Mouse (Mus musculus) neural tube, embryonic 12.5 days (tissue): ENCODE measurements around the gene Slc25a47. TPM values are rescaled to one million over a fixed set of nuclear protein-coding genes. Genes with fewer than 3 reads are reported as not detected.
"Not testable (repeated sequence)": the region's sequence is repeated elsewhere in the genome, so short reads cannot be mapped to it uniquely, and the experiment has no call there.

ENCODE experiments used
- ATAC-seq: fragments of 200-750 bp; cut with Nextera tagmentation; 2 replicates; pipeline ENCODE4 v1.8.0; 2017; ENCODE audit warnings: low read depth, mild to moderate bottlenecking, moderate TSS enrichment, moderate library complexity; ENCODE audit not compliant: low FRiP score
- H3K27ac ChIP-seq: fragments of 300-500 bp; sonication (generic); 2 replicates; pipeline ENCODE4 v1.5.1; 2016
- H3K27me3 ChIP-seq: fragments of 300-500 bp; sonication (generic); replicated peaks from 2 replicates; pipeline ENCODE4 v1.6.1; 2016; ENCODE audit warnings: mild to moderate bottlenecking
- H3K36me3 ChIP-seq: fragments of 300-500 bp; sonication (generic); 2 replicates; pipeline ENCODE4 v1.6.1; 2016; ENCODE audit warnings: mild to moderate bottlenecking
- H3K4me1 ChIP-seq: fragments of 300-500 bp; sonication (generic); 2 replicates; pipeline ENCODE4 v1.6.1; 2016
- H3K4me2 ChIP-seq: fragments of 300-500 bp; sonication (generic); replicated peaks from 2 replicates; pipeline ENCODE4 v1.6.1; 2016; ENCODE audit warnings: mild to moderate bottlenecking
- H3K4me3 ChIP-seq: fragments of 300-500 bp; sonication (generic); 2 replicates; pipeline ENCODE4 v1.5.1; 2016
- H3K9ac ChIP-seq: fragments of 300-500 bp; sonication (generic); 2 replicates; pipeline ENCODE4 v1.6.1; 2016; ENCODE audit warnings: mild to moderate bottlenecking
- H3K9me3 ChIP-seq: fragments of 300-500 bp; sonication (generic); 2 replicates; pipeline ENCODE4 v1.6.1; 2016; ENCODE audit warnings: mild to moderate bottlenecking
- WGBS: fragments of 180-500 bp; shearing (Covaris S2); methylation state at CpG from one replicate; pipeline ENCODE4 v1.1.7; 2016; 5-methylcytosine and 5-hydroxymethylcytosine counted together
- polyA plus RNA-seq: library from polyadenylated mRNA; unstranded; fragments of >200 nt; fragmentation: Nextera tagmentation; extraction: Ambion mirVana; gene quantifications from 2 replicates; pipeline ENCODE4 v1.2.1, GENCODE M21; 2016

Gene Slc25a47
- polyA plus RNA-seq, 1 experiment from 2014 or later: 12.2 TPM

DNA sequence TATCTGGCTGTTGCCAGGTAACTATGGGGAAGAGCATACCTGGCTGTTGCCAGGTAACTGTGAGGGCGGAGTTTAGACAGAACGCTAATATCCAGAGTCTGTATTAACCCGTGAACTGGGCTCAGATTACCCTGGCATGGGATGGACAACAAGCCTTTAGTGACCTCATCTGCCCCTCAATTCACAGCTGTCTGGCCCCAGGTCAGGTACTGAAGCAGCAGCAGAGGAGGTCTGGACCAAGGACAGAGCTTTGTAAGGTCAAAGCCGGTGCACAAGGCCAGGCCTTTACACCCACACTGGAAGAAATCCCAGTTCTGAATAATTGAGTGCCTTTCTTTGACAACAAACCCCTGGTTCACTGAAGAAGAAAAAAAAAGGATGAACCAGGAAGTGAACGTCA lies 6.2 kb upstream of the Slc25a47 start:
- WGBS: 90% methylated on average over 5 of the region's 5 CpGs
- H3K9ac ChIP-seq: no peak overlapping the region
- H3K27ac ChIP-seq: no peak overlapping the region
- peaks cover 16% of the 10 kb centered on the region for H3K4me1 ChIP-seq
- ATAC-seq: no peak
- no peaks in the 10 kb centered on the region for H3K27me3 ChIP-seq
- H3K36me3 ChIP-seq: peaks cover 25% of the 10 kb centered on the region
- no peak overlapping the region for H3K4me2 ChIP-seq
- no peaks in the 10 kb centered on the region for H3K9me3 ChIP-seq
- H3K4me3 ChIP-seq: no peak overlapping the region

DNA sequence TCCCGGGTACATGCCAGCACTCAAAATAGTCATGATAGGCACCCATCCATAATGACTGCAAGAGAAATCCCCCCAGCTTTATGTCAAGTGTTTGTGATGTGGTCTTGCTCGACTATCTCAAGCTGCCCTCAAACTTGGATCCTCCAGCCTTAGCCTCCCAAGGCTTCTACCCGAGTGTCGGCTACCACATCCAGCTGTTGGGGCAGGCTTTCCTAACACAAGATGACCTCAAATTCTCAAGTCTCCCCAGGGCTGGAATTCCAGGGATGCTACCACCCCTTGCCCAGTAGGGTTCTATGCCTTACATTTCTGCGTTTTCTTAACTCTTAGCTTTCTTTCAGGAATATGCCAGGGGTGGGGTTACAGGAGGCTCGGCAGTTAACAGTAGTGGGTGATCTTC lies 5.5 kb upstream of the Slc25a47 start:
- ATAC-seq: no peak
- Histone ChIP-seq H3K4me2 (no peak overlapping the region), H3K4me1 (peaks cover 24% of the 10 kb centered on the region), H3K27ac (no peak overlapping the region), H3K4me3 (no peak overlapping the region), H3K9ac (no peak overlapping the region), H3K27me3 (no peaks in the 10 kb centered on the region), H3K9me3 (no peaks in the 10 kb centered on the region), H3K36me3 (peaks cover 21% of the 10 kb centered on the region)
- WGBS: 88% methylated on average over 6 of the region's 6 CpGs

DNA sequence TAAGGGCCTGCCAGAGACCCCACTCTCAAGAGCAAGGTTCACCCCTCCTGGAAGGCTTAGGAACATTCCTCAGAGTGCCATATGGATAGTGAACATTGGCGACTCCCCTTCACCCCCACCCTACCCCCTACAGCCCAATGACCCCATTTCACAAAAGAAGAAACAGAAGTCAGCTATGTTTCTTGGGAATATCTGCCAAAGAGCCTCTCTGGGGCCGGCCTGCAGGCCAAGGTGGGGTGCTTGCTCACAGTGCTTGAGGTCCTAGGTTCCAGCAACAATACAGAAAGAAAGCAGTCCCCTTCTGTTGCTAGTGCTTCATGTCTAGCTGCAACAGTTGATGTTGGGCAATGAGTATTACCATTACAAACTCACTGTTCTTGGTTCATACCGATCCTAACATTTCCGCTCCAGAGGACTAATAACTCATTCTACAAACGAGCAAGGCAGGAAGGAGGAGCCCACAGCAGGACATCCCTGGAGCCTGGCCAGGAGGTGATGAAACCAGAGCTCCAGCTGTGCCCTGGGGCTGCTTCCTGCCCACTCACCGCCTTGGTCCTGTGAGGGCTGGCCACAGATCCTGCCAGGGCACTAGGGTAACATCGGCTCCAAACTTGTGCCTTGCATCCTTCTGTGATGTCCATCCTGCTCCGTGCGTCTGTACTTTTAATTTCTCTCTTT lies 3.7 kb upstream of the Slc25a47 start:
- peaks cover 35% of the 10 kb centered on the region for H3K4me1 ChIP-seq

DNA sequence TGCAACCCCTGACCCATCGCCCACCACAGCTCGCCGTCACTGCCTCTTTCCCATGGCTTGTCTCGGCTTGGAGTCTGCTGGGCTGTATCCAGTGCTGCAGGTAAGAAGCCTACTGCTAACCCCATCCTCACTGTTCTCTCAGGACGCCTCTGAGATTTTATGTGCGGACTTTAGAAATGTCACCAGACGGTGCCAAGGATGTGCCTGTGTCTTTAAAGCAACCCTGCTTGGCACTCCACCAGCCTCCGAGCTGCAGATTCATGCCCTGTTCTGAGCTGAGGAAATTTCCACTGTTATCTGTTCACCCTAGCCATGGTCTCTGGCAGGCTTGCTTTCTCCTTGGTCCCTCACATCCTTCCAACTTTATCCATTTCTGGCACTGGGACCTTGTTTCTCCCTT lies 3.0 kb upstream of the Slc25a47 start:
- H3K27me3 ChIP-seq: no peaks in the 10 kb centered on the region
- H3K4me3 ChIP-seq: no peak overlapping the region
- H3K4me2 ChIP-seq: no peak overlapping the region
- H3K9me3 ChIP-seq: no peaks in the 10 kb centered on the region
- H3K4me1 ChIP-seq: peaks cover 43% of the 10 kb centered on the region
- 91% methylated on average over 8 of the region's 8 CpGs for WGBS
- no peak for ATAC-seq
- H3K27ac ChIP-seq: no peak overlapping the region
- H3K36me3 ChIP-seq: peaks cover 4% of the 10 kb centered on the region; the same call in 1 of the 2 replicates
- H3K9ac ChIP-seq: no peak overlapping the region

More for the DNA sequence above, 3.7 kb upstream of the Slc25a47 start:
- 63% methylated on average over 9 of the region's 9 CpGs for WGBS
- Histone ChIP-seq H3K4me2 (no peak overlapping the region), H3K36me3 (peaks cover 11% of the 10 kb centered on the region), H3K4me3 (no peak overlapping the region), H3K27me3 (no peaks in the 10 kb centered on the region), H3K9me3 (no peaks in the 10 kb centered on the region), H3K27ac (no peak overlapping the region), H3K9ac (no peak overlapping the region)
- ATAC-seq: no peak

DNA sequence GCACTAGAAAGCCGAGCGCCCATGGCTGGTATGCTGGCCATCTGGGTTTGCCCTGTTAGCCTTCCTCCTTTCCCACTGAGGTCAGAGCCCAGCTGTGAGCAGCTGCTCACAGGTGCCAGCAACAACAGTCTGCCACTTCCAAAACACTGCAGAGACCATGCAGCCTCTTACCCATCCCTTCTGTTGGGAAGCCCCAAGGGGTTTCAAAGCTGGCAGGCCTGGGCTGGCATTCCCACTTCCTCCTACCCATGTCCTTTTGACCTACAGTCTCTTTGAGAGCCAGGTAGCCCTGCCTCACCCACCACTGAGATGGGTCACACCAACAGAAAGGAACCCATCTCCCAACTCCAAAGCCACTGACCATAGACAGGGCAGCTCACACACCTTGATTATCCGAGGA lies 2.4 kb upstream of the Slc25a47 start:
- no peak overlapping the region for H3K9ac ChIP-seq
- no peaks in the 10 kb centered on the region for H3K27me3 ChIP-seq
- 94% methylated on average over 3 of the region's 3 CpGs for WGBS
- peaks cover 48% of the 10 kb centered on the region for H3K4me1 ChIP-seq
- H3K9me3 ChIP-seq: no peaks in the 10 kb centered on the region
- no peak overlapping the region for H3K4me3 ChIP-seq
- no peak overlapping the region for H3K27ac ChIP-seq
- H3K36me3 ChIP-seq: peaks cover 4% of the 10 kb centered on the region; the same call in 1 of the 2 replicates
- no peak for ATAC-seq
- H3K4me2 ChIP-seq: no peak overlapping the region

DNA sequence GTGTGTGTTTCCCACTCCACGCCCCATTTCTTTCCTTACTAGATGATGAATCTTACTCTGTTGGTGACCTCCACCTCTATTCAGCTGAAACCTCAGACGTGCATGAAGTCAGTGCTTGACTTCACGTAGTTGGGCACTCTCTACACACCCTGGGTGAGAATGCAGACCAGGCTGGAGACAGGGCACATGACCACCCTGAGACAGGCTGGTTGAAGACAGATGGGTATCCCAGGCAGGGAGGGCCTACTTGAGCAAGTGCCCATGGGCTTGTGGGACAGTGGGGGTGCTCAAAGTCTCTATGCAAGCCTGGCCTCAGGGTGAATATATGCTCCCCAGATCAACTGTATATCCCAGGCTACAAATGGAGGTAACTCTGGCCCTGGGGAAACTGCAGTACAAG lies 1.5 kb upstream of the Slc25a47 start:
- peaks cover 55% of the 10 kb centered on the region for H3K4me1 ChIP-seq
- WGBS: 85% methylated on average over 3 of the region's 3 CpGs

DNA sequence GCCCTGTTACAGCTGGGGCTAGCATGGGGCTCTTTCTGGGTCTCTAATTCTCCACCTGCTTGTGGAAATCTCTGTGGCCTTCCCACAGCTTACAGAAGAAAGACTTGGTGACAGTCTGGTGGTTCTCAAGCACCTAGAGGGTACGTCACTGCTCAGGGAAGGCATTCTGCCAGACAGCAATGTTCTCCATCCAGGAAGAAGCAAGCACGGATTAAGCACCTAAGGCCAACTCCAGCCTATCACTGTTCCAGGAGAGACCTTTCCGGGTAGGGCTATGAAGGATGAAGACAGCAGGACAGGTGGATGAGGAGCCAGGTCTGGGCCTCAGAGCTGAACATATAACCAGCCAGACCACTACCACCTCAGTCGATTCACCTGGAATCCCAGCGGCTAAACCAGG lies 1.1 kb upstream of the Slc25a47 start:
- H3K27ac ChIP-seq: no peak overlapping the region
- H3K9ac ChIP-seq: peak overlapping the region; percentile 74
- peaks cover 8% of the 10 kb centered on the region; the same call in 1 of the 2 replicates for H3K36me3 ChIP-seq
- H3K4me3 ChIP-seq: peak overlapping the region; percentile 65
- WGBS: 44% methylated on average over 5 of the region's 5 CpGs
- H3K27me3 ChIP-seq: no peaks in the 10 kb centered on the region
- ATAC-seq: no peak
- peaks cover 55% of the 10 kb centered on the region for H3K4me1 ChIP-seq
- no peaks in the 10 kb centered on the region for H3K9me3 ChIP-seq
- peak overlapping the region; percentile 97 for H3K4me2 ChIP-seq

More for the DNA sequence above, 1.5 kb upstream of the Slc25a47 start:
- Histone ChIP-seq H3K9ac (no peak overlapping the region), H3K36me3 (peaks cover 8% of the 10 kb centered on the region; the same call in 1 of the 2 replicates), H3K9me3 (no peaks in the 10 kb centered on the region), H3K27ac (no peak overlapping the region), H3K27me3 (no peaks in the 10 kb centered on the region), H3K4me2 (peak overlapping the region; percentile 97), H3K4me3 (no peak overlapping the region)
- no peak for ATAC-seq

DNA sequence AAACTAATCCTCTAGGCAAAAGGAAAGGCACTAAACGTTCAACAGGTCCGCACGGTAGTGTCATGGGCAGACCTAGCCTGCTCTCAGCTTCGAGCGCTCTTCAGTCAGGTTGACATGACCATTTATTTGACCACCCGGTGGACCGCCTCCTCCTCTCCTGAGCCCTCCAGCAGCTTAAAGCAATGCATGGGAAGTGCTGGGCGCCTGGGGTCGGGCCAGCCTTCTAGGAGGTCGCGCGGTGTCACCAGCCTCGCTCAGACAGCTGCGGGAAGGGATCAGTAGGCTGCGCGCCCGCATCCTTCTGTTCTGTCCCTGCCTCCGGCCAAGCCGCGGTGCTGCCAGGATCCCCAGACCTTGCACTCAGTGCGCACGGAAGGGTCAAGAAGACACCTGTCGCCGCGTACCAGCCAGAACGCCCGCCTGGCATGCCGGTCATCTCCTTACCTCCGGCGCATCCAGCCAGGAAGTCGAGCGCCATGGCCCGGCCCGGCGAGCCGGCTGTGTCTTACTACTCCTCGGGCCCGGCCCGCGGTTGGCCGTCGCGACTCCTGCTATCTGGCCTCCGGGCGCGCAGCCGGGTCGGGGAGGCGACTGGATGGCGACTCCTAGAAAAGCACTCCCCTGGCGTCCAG lies 522 bp upstream of the Slc25a47 start:
- peak overlapping the region; percentile 74 for H3K9ac ChIP-seq
- peak; percentile 49 for ATAC-seq
- peak overlapping the region; percentile 46; the same call in 1 of the 2 replicates for H3K27ac ChIP-seq
- H3K4me1 ChIP-seq: peaks cover 55% of the 10 kb centered on the region
- peak overlapping the region; percentile 97 for H3K4me2 ChIP-seq
- WGBS: 2% methylated on average over 51 of the region's 51 CpGs
- H3K36me3 ChIP-seq: peaks cover 8% of the 10 kb centered on the region; the same call in 1 of the 2 replicates
- H3K27me3 ChIP-seq: no peaks in the 10 kb centered on the region
- H3K4me3 ChIP-seq: peak overlapping the region; percentile 65
- no peaks in the 10 kb centered on the region for H3K9me3 ChIP-seq

DNA sequence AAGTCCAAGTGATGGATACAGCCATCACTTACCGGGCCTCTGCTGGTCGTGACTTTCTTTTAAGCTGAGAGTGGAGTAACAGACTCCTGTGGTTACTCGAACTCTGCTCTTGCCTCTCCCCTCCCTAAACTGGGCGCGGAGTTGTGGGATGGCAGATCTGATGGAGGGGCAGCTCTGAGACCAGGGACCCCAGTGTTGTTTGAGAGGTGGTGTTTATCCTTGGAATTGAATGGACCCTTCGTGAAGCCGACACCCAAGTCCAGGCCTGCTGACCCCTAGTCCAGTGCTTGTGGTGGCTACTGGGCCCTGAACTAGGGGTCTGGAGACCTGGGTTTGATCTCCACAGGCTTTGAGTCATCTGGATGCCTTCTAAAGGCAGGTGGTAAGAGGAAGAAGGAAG lies 876 bp downstream of the Slc25a47 start:
- Histone ChIP-seq H3K4me2 (peak overlapping the region; percentile 97), H3K4me3 (peak overlapping the region; percentile 65), H3K27ac (peak overlapping the region; percentile 20; the same call in 1 of the 2 replicates), H3K27me3 (no peaks in the 10 kb centered on the region), H3K4me1 (peaks cover 52% of the 10 kb centered on the region), H3K36me3 (peaks cover 17% of the 10 kb centered on the region), H3K9me3 (no peaks in the 10 kb centered on the region), H3K9ac (peak overlapping the region; percentile 74)
- no peak for ATAC-seq
- WGBS: 67% methylated on average over 7 of the region's 7 CpGs

DNA sequence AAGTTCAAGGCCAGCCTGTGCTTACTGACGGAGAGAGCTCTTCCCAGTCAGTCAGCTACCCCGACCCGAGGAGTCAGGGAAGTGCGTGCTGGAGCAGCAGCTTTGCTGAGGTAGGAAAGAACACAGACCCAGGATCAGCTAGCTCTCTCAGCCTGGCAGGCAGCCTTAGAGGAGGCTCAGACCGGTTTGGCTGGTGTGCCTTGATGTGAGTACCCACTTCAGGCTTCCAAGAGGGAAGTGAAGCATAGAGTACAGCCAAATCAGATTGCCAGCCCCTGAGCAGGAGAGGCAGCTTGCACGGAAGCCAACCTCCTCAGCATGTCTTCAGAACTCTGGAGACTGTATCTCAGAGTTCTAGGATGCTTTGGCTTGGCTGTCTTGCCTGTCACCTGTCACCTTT lies 5.3 kb downstream of the Slc25a47 start:
- Histone ChIP-seq H3K27me3 (no peaks in the 10 kb centered on the region), H3K9me3 (no peaks in the 10 kb centered on the region), H3K4me3 (no peak overlapping the region), H3K27ac (no peak overlapping the region), H3K4me1 (peaks cover 29% of the 10 kb centered on the region), H3K4me2 (no peak overlapping the region), H3K9ac (no peak overlapping the region), H3K36me3 (peaks cover 50% of the 10 kb centered on the region)
- 93% methylated on average over 6 of the region's 6 CpGs for WGBS
- no peak for ATAC-seq

DNA sequence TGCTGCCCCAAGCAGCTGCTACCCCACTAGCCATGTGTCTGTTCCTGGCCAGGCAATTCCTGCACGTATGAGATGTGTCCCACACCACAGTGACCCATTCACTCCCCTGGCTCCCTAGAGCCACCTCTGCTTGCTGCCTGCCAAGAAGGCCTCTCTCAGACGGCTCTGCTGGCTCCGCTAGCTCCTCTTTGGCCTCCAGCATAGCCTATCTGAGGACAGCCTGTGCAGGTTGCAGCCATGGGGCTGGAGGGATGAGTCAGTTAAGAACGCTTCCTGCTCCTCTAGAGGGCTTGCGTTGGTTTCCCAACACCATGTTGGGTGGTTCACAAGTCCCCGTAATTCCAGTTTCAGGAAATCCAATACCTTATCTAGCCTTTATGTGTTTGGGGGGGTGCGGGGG lies 6.8 kb downstream of the Slc25a47 start:
- no peak for ATAC-seq
- WGBS: 93% methylated on average over 7 of the region's 7 CpGs
- no peak overlapping the region for H3K4me3 ChIP-seq

DNA sequence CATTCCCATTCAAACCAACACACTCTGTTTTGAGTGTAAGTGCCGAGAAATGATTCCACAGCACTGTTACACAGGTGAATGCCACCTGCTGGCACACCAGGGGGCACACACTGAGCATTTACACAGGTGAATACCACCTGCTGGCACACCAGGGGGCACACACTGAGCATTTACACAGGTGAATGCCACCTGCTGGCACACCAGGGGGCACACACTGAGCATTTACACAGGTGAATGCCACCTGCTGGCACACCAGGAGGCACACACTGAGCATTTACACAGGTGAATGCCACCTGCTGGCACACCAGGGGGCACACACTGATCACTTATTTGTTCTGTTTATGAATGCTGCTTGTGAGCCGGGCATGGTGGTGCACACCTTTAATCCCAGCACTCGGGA lies 12.2 kb downstream of the Slc25a47 start:
- not testable (repeated sequence) for H3K27me3 ChIP-seq, H3K9me3 ChIP-seq, H3K27ac ChIP-seq, ATAC-seq, H3K4me2 ChIP-seq, H3K4me1 ChIP-seq, H3K9ac ChIP-seq, H3K4me3 ChIP-seq
- 91% methylated on average over 3 of the region's 3 CpGs for WGBS
- H3K36me3 ChIP-seq: peaks cover 25% of the 10 kb centered on the region

More for the DNA sequence above, 6.8 kb downstream of the Slc25a47 start:
- Histone ChIP-seq H3K27me3 (no peaks in the 10 kb centered on the region), H3K9ac (no peak overlapping the region), H3K4me2 (no peak overlapping the region), H3K4me1 (peaks cover 14% of the 10 kb centered on the region), H3K27ac (no peak overlapping the region), H3K36me3 (peaks cover 50% of the 10 kb centered on the region), H3K9me3 (no peaks in the 10 kb centered on the region)
